Mouse (Mus musculus): Measurements from ENCODE around the gene Tomm40l. TPM values are rescaled to one million over a fixed set of nuclear protein-coding genes. Genes with fewer than 3 reads are reported as not detected.

Gene Tomm40l
- polyA plus RNA-seq, 1 experiment: 6.5 TPM

DNA sequence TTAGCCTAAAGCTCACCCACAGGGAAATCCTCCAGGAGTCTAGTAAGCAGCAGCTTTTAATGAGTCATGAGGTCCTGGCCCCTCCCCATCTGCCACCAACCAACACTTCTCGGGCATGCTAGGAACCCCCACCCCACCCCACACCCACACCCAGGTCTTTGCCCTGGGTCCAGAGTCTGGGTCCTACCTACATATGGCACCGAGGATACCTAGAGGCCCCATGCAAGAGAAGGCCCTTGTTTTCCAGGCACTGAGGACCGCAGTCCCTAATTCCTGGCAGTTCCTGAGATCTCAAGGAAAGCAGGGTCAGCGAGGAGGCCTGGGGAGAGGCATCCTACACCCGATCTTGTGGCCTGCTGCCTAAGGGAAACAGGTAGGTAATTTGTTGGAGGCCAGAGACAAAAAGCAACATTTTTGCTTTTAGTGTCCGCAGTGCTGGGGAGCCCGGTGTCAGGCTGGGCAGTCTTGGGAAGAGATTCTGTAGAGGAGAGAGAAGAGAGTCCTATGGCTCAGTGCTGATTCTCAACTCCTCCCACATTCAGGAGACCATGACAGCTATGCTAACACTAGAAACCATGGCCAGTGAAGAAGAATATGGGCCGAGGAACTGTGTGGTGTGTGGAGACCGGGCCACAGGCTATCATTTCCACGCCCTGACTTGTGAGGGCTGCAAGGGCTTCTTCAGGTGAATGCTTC lies 8.4 kb downstream of the Tomm40l start, which contains the start of gene Nr1i3:
Gene Nr1i3 (plus strand): TSS at position 170 of the 696 bp plus-strand sequence.
- H3K4me3 ChIP-seq (ENCODE audit: control insufficient read depth, low read depth, low read length): no peak within 1 kb of the TSS
- no peak within 1 kb of the TSS for H3K27ac ChIP-seq (ENCODE audit: control insufficient read depth, insufficient read depth, low read depth, low read length)
- TF ChIP-seq CTCF (IDR thresholded peaks at IDR 0.05; ENCODE audit: control insufficient read depth, insufficient read depth, insufficient replicate concordance, low read depth, low read length) (no peak), POLR2A (IDR thresholded peaks at IDR 0.05; ENCODE audit: control insufficient read depth, low read depth, low read length) (no peak)

DNA sequence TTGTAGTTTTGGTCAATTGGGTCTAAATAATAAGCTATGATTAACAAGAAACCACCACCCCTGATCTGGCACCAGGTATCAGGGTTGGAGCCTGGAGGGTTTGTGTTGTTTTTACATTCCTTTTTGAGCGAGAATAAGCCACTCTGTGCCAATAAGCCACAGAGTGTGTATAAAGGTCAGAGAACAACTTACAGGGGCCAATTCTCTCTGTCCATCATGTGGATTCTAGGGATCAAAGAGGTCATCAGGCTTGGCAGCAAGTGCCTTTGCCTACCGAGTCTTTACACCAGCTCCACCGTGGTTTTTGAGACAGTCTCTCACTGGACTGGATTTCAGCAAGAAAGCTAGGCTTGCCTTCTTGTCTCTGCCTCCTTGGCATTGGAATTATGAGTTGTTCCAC lies 9.5 kb downstream of the Tomm40l start:
- H3K27me3 ChIP-seq (ENCODE audit: control insufficient read depth, insufficient read depth, low read length): no peaks in the 10 kb centered on the region
- TF ChIP-seq CTCF (IDR thresholded peaks at IDR 0.05; ENCODE audit: control insufficient read depth, insufficient read depth, insufficient replicate concordance, low read depth, low read length) (no peak), POLR2A (IDR thresholded peaks at IDR 0.05; ENCODE audit: control insufficient read depth, low read depth, low read length) (no peak)

More for the DNA sequence above, 8.4 kb downstream of the Tomm40l start, which contains the start of gene Nr1i3:
- H3K36me3 ChIP-seq (ENCODE audit: control insufficient read depth, insufficient read depth, low read length): no peaks in the 10 kb centered on the region
- no peaks in the 10 kb centered on the region for H3K4me1 ChIP-seq (ENCODE audit: control insufficient read depth, insufficient read depth, low read length)
- no peaks in the 10 kb centered on the region for H3K27me3 ChIP-seq (ENCODE audit: control insufficient read depth, insufficient read depth, low read length)

GRCm38 (mm10) chr1:171209409-171209808 lies 12.9 kb downstream of the Tomm40l start:
- H3K4me1 ChIP-seq (ENCODE audit: control insufficient read depth, insufficient read depth, low read length): no peaks in the 10 kb centered on the region
- H3K27ac ChIP-seq (ENCODE audit: control insufficient read depth, insufficient read depth, low read depth, low read length): no peak overlapping the region
- H3K4me3 ChIP-seq (ENCODE audit: control insufficient read depth, low read depth, low read length): no peak overlapping the region
- no peaks in the 10 kb centered on the region for H3K36me3 ChIP-seq (ENCODE audit: control insufficient read depth, insufficient read depth, low read length)
- TF ChIP-seq CTCF (IDR thresholded peaks at IDR 0.05; ENCODE audit: control insufficient read depth, insufficient read depth, insufficient replicate concordance, low read depth, low read length): no peak
- TF ChIP-seq POLR2A (IDR thresholded peaks at IDR 0.05; ENCODE audit: control insufficient read depth, low read depth, low read length): no peak
- H3K27me3 ChIP-seq (ENCODE audit: control insufficient read depth, insufficient read depth, low read length): no peaks in the 10 kb centered on the region

More for the DNA sequence above, 9.5 kb downstream of the Tomm40l start:
- Histone ChIP-seq H3K36me3 (ENCODE audit: control insufficient read depth, insufficient read depth, low read length) (no peaks in the 10 kb centered on the region), H3K4me3 (ENCODE audit: control insufficient read depth, low read depth, low read length) (no peak overlapping the region), H3K4me1 (ENCODE audit: control insufficient read depth, insufficient read depth, low read length) (no peaks in the 10 kb centered on the region), H3K27ac (ENCODE audit: control insufficient read depth, insufficient read depth, low read depth, low read length) (no peak overlapping the region)

DNA sequence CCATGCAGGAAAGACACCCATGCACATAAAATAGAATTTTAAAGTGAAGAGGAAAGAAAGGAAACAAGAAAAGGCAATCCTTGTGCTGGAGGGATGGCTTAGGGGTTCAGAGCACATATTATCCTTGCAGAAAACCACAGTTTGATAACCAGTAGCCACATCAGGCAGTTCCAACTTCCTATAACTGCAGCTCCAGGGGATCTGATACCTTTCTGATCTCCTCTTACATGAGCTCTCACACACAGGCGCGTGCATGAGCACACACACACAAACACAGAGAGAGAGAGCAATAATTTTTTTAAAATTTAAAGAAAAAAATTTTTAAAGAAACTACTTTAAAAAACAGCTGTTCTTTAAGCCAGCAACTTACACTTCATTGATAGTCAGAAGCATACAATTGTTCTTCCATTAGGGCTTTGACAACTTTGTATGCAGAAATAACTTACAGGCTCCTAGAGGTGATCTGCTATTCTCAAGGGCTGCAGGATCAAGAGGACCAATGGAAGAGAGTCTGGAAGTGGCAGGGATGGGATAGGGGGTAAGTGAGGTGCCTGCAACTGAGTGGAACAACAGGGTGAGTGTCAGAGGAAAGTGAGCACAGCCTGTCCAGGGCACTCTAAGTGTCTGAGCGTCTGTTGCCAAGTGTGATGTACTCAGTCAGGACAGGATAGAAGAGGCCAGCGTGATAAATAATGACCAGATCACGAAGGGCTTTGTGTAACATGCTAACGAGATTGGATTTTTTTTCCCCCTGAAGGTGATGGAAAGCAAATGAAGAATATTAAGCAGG lies 16.4 kb downstream of the Tomm40l start:
- H3K4me3 ChIP-seq (ENCODE audit: control insufficient read depth, low read depth, low read length): no peak overlapping the region
- H3K27me3 ChIP-seq (ENCODE audit: control insufficient read depth, insufficient read depth, low read length): no peaks in the 10 kb centered on the region
- no peak overlapping the region for H3K27ac ChIP-seq (ENCODE audit: control insufficient read depth, insufficient read depth, low read depth, low read length)
- TF ChIP-seq POLR2A (IDR thresholded peaks at IDR 0.05; ENCODE audit: control insufficient read depth, low read depth, low read length) (no peak), CTCF (IDR thresholded peaks at IDR 0.05; ENCODE audit: control insufficient read depth, insufficient read depth, insufficient replicate concordance, low read depth, low read length) (no peak)
- H3K36me3 ChIP-seq (ENCODE audit: control insufficient read depth, insufficient read depth, low read length): no peaks in the 10 kb centered on the region
- no peaks in the 10 kb centered on the region for H3K4me1 ChIP-seq (ENCODE audit: control insufficient read depth, insufficient read depth, low read length)

- Histone ChIP-seq H3K4me1 (ENCODE audit: control insufficient read depth, insufficient read depth, low read length) (no peaks in the 10 kb centered on the region), H3K4me3 (ENCODE audit: control insufficient read depth, low read depth, low read length) (no peak overlapping the region), H3K36me3 (ENCODE audit: control insufficient read depth, insufficient read depth, low read length) (no peaks in the 10 kb centered on the region), H3K27ac (ENCODE audit: control insufficient read depth, insufficient read depth, low read depth, low read length) (no peak overlapping the region), H3K27me3 (ENCODE audit: control insufficient read depth, insufficient read depth, low read length) (no peaks in the 10 kb centered on the region)
- TF ChIP-seq POLR2A (IDR thresholded peaks at IDR 0.05; ENCODE audit: control insufficient read depth, low read depth, low read length): no peak
- no peak for TF ChIP-seq CTCF (IDR thresholded peaks at IDR 0.05; ENCODE audit: control insufficient read depth, insufficient read depth, insufficient replicate concordance, low read depth, low read length)
These were observed 18.1 kb downstream of the Tomm40l start for GRCm38 (mm10) chr1:171204249-171204644.

GRCm38 (mm10) chr1:171203471-171204248 lies 18.7 kb downstream of the Tomm40l start:
- H3K27ac ChIP-seq (ENCODE audit: control insufficient read depth, insufficient read depth, low read depth, low read length): no peak overlapping the region
- H3K4me3 ChIP-seq (ENCODE audit: control insufficient read depth, low read depth, low read length): no peak overlapping the region
- no peaks in the 10 kb centered on the region for H3K27me3 ChIP-seq (ENCODE audit: control insufficient read depth, insufficient read depth, low read length)
- H3K36me3 ChIP-seq (ENCODE audit: control insufficient read depth, insufficient read depth, low read length): no peaks in the 10 kb centered on the region
- H3K4me1 ChIP-seq (ENCODE audit: control insufficient read depth, insufficient read depth, low read length): no peaks in the 10 kb centered on the region
- no peak for TF ChIP-seq CTCF (IDR thresholded peaks at IDR 0.05; ENCODE audit: control insufficient read depth, insufficient read depth, insufficient replicate concordance, low read depth, low read length)
- no peak for TF ChIP-seq POLR2A (IDR thresholded peaks at IDR 0.05; ENCODE audit: control insufficient read depth, low read depth, low read length)

DNA sequence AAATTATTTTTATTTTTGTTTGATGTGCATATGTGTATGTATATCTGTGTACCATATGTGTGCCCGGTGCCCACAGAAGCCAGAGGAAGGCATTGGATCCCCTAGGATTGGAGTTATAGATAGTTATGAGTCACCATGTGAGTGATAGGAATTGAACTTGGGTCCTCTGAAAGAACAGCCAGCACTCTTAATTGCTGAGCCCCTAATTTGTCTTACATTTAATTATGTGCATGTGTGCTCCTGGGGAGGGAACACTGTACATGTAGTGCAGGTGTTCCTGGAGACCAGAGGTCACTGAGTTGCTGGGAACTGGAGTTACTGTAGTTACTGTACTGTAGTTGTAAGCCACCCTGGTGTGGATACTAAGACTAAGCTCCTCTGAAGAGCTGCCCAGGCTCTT lies 21.5 kb downstream of the Tomm40l start:
- Histone ChIP-seq H3K36me3 (ENCODE audit: control insufficient read depth, insufficient read depth, low read length) (no peaks in the 10 kb centered on the region), H3K27ac (ENCODE audit: control insufficient read depth, insufficient read depth, low read depth, low read length) (no peak overlapping the region), H3K4me1 (ENCODE audit: control insufficient read depth, insufficient read depth, low read length) (peaks cover 4% of the 10 kb centered on the region), H3K27me3 (ENCODE audit: control insufficient read depth, insufficient read depth, low read length) (no peaks in the 10 kb centered on the region; the same call in 1 of the 2 replicates), H3K4me3 (ENCODE audit: control insufficient read depth, low read depth, low read length) (no peak overlapping the region)
- TF ChIP-seq CTCF (IDR thresholded peaks at IDR 0.05; ENCODE audit: control insufficient read depth, insufficient read depth, insufficient replicate concordance, low read depth, low read length) (no peak), POLR2A (IDR thresholded peaks at IDR 0.05; ENCODE audit: control insufficient read depth, low read depth, low read length) (no peak)
